Mouse (Mus musculus): Measurements from ENCODE around the gene Pih1d1.

The Pih1d1 gene

DNA sequence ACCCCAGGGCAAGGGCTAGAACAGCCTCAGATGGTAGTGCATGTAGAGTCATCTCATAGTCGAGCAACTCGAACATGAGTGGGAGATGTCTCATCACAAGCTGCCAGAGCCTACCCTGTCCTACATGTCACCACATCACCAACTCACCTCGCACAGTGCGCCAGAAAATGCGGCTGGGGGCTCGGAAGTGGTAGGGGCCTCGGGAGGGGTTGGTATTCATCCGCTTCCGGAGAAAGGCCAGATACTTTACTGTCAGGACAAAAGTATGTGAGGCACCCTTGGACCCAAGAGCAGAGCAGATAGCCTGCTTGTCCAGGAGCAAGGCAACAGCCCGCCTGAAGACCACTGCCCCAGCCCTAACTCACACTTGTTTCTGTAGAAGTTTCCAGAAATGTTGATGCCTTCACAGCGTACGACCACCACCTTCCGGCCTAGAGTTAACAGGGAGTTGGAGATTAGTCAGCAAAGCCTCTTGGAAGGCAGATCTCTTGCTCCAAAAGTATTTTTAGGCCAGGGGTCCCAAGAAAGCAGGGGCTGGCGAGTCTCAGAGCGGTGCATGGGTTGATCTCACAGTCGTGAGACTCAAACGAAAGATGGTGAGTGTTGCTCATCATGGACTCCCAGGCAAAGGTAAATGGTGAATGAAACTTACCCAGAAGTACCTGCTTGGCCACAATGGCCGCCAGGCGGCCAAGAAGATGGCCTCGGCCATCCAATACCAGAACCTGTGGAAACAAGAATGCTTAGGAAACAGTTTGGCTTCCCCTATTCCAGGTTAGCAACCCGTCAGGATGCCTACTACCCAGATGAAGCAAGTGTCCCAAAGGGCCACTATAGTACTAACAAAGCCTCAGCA is 27.0 kb upstream of the Pih1d1 start:
- no peak for DNase-seq (ENCODE audit: low spot score)

DNA sequence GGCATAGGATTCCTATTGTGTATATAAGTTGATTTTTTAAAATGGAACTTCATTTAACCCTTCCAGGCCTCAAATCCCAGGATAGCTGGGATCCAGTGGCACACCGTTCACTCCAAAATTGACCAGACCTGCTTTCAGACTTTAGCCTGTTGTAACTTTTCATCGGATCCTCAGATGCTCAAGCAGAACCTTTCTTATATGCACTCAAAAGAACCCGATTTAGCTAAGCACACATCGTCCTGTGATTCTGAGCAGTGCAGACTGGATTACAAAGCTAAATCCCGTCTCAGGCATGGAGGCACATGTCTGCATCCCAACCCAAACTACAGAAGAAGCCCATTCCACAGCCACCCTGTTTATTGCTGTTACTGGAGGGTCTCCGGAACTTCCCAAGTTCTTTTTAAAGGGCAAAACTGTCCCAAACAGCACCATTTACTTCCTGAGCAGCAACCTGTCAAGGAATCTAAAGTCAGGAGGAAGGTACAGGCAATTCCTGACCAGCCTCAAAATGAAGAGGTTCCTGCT is 26.3 kb upstream of the Pih1d1 start:
- DNase-seq (ENCODE audit: low spot score), result no peak

DNA sequence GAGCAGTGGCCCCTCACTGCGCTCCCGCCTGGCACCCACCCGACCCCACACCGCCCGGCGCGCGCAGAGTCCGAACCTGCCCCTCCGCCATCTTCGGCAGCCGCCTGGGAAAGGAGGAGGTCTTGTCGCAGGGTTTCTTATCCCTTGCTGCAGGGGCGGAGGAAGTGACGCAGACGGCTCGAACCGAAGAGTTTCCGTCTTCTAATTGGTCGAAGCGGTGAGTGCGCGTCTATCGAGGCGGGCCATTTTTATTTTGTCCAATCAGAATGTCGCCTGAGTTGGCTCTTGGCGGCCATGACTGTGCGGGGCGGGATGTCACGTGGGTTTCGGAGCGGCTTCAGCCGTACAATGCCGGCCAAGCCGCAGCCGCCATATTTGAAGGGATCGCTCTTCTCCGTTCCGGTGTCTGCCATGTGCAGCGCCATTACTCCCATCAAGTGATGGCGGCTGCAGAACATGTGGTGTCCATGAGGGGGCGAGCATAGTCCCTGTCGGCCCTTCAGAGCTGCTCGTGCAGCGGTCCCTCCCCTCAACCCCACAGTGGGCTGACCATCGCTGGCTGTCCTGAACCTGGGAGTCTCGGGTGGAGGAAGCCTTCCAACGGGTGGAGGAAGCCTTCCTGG is 25.4 kb upstream of the Pih1d1 start, which contains the start of gene Rpl13a:
Gene Rpl13a (minus strand): TSS at position 138 of the 623 bp plus-strand sequence.
- peak; percentile 88 for DNase-seq (ENCODE audit: low spot score)

DNA sequence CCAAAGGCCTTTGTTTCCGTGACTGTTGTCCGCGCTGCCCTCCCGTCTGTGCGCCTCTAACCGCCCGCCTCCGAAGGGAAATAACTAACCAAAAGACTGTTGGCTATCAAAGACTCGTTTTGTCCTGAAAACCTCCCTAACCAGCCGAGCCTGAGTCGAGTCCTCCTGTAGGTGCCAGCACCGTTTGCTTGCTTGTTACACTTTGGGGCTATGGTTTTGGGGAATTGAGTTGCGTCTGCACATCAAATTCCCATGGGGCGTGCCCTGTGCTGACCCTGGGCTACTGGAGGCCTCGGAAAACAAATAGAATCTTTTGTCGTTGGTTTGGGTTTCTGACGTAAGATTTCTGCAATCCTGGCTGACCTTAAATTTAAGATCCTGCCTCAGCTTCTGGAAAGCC is 24.8 kb upstream of the Pih1d1 start:
- DNase-seq (ENCODE audit: low spot score), result no peak

DNA sequence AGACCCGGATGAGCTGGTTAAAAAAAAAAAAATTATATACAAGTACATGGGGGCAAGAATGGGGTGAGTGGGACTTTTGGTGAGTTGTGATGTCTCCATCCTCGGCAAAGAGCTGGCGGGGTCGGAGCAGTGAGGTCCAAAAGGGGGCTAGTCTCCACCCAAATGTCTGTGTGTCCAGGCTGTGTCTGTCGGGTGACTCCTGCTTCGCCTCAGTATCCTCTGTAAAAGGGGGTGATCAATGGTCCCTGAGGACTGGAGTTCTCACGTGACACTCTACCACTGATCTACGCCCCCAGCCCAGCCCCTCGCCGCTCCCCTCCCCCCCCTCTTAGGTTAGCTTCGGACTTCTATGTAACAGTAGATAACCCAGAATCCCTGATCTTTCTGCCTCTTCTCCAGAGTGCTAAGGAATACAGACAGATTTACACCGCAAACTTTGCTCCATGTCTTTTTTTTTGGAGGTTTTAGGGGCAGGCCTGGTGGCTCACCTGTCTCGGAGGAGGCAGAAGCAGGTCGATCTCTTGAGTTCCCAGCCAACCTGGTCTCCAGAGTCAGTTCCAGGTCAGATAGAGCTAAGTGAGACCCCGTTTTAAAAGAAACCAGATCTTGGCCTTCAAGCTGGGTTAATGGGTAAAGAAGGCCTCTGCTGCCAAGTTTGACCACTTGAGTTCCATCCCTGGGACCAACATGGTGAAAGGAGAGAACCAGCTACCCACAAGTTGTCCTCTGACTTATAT is 24.2 kb upstream of the Pih1d1 start:
- no peak for DNase-seq (ENCODE audit: low spot score)

DNA sequence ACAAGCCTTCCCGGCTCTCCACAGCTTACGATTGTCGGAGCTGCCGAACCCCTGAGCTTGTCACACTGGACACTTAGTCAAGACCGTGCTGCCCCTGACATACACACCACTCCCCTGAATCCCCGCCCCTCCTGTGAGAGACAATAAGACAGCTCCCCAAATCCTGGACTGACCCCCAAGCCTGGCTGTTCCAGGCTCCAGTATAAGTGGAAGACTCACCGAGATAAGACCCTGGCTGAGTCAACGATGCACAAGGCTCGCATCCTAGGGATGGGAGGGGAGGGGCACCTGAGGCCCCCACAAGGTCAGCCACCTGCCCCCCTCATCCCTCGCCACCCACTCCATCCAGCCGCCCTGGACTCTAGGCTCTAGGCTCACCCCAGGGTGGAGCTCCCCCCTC is 22.3 kb upstream of the Pih1d1 start:
- DNase-seq (ENCODE audit: low spot score), result no peak

DNA sequence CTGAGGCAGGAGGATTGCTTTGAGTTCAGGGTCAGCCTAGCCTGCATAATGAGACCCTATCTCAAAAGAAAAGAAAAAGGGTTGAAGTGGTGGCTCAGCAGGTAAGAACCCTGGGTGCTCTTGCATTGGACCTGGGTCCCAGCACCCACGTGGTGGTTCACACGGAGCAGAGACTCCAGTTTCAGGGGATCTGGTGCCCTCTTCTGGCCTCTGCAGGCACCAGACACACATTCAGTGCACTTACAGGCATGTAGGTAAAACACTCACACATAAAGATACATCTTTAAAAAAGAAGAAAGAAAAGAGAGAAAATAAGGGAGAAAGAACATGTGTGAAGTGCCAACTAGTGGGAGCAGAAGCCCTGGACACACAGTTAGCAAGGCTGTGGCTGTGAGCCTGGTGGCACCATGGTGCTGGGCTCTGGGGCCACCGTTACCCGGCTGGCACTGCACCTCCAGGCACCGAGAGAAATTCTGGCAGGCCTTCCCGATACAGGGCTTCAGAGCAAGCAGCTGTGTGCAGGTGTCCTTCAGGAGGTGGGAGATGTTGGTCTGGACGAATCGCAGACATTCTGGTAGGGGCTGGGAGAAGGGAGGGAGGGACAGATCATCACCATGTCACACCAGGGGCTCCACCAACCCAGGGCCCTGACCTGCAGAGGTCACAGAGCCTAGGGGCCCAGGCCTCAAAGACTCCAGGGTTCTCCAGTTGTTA is 20.5 kb upstream of the Pih1d1 start:
- no peak for DNase-seq (ENCODE audit: low spot score)

DNA sequence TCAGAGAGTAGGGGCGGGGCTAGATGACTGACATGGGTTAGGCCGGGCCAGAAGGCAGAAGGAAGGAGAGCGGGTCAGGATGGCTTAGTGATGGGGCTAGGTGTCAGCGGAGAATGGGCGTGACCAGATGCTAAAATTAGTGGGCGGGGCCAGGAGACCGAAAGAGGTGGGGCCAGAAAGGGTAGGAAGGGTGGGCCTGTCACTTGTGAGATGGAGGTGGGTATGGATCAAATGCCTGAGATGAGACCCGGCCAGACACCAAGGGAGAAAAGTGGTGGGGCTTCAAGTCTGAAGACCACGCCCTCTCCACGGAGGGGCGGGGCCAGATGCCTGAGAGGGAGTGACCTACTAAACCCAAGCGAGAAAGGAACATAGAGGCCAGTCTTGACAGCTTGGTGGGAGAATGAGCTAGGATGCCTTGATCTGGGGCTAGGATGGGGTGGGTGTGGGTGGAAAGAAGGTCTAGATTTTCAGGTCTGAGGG is 19.5 kb upstream of the Pih1d1 start:
- DNase-seq (ENCODE audit: low spot score), result no peak

DNA sequence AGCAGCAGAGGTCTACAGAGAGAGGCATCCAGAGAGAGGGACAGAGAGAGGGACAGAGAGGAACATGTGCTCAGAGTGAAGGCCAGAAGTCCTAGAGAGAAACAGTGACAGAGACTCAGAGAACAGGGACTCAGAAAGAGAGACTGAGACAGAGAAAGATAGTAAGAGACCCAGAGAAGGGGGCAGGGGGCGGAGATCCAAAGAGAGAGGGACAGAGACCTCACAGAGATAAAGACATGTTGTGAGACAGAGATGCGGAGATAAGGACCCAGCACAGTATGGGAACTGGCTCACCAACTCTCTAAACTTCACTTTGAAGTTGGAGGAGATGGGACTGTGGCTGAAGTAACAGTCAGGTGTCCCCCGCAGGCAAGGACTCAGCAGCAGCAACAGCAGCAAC is 18.7 kb upstream of the Pih1d1 start:
- no peak for DNase-seq (ENCODE audit: low spot score)

DNA sequence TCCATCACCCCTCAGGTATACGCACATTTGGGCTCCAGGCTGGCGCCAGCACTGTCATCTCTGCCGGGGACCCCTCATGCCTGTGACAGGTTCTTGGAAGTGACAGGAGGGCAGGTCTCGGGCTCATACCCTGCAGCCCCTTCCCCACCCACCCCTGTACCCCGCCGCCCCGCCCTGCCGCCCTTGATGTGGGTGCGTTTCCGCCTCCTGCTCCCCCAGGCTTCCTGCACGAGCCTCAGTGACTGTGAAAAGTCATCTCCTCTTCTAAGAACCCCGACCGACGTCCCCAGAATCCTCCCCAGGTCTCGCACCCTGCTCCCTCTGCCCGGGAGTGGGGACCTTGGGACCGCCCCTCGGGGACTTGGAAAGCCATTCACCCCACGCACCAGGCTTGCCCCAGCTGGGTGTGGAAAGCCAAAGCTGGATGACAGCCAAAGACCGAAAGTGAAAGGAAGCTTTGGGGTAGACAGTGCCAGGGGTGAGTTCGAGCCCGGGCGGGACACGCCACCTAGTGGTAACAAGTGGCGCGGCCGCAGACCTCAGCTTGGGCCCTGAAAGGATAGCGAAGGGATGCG is 18.0 kb upstream of the Pih1d1 start, which contains the start of the genes Gm45713 and Flt3l:
Gene Gm45713 (minus strand): TSS at position 239 of the 575 bp plus-strand sequence.
Gene Flt3l (minus strand): TSS at position 440 of the 575 bp plus-strand sequence.
- peak; percentile 75 for DNase-seq (ENCODE audit: low spot score)

DNA sequence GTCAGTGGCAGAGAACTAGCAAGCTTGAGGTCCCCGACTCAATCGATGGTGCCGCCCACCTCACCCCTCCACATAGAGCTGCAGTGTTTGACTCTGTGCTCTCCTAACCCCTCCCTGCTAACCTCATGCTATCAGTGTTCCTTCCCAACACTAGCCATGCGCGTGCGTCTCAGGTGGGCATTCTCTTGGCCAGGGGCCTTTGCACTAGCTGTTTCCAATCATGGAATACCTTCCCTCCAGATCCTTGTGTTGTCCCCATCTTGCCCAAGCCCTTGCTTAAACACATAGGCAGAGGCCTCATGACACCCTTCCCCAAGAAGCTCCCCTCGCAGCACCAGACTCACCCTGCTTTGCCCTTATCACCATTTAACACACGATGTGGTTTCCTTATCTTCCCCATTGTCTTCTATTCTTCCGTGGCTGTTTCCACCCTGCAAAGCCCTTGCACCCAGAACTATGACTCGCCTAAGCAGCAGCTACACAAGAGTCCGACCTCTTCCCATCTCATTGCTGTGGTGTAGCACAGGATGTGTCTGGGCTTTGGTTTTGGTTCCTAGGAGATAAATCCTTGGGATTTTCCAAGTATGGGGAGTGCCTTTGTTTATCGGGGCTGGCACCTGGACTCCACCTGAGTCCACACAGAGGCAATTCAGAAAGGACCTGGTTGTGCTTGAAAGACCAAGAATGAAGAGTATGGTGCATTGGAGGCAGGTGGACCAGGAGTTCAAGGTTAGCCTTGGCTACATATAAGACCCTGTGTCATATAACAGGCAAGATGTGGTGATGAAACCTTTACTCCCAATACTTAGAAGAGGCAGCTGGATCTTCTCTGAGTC is 16.7 kb upstream of the Pih1d1 start:
- DNase-seq (ENCODE audit: low spot score), result no peak

DNA sequence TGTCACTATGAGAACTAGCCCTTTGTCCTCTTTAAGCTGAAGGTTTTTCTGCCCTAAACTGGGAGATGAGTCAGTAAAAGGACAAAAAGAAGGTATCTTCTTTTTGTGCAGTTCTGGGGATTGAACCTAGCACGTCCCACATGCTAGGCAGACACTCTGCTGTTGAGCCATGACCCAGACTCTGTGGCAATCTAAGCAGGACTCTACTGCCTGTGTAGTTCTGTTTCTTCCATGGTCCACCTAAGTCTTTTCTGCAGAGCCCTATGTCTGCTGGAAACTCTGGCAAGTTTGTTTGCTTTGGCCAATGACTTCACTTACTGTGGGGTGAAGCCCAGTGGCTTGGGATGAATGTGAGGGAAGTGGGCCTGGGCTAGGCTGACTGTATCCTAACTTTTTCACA is 15.7 kb upstream of the Pih1d1 start:
- no peak for DNase-seq (ENCODE audit: low spot score)

DNA sequence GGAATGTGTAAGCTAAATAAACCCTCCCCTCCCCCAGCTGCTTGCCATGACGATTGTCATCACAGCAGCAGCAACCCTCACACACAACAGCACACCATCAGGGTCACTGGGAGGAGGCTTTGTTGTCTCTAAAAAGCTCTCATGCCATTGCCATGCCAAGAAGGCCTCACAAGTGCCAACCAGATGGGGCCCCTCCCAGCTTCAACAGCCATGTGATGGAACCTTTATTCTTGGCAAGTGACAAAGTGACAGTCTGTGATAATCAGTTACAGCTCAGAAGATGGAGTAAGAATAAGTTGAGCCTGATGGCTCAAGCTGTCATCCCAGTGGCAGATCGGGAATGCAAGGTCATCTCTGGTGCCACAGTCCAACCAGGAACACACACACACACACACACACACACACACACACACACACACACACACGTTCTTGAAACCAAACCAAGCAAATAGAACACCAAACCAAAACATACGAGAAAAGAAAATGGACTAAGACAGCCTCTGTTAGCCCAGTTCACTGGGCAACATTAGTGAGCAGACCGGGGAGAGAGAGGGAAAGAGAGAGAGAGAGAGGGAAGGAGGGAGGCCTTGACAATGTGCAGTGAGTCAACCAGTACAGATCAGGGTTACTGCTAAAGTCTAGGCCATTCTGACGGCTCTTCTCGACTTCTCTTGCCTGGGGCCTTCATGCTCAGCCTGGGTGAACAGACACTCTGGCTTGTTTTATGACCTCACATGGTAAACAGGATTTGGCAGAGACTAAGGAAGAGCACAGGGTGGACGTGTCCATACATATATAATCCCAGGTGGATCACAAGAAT is 14.0 kb upstream of the Pih1d1 start:
- DNase-seq (ENCODE audit: low spot score), result no peak

DNA sequence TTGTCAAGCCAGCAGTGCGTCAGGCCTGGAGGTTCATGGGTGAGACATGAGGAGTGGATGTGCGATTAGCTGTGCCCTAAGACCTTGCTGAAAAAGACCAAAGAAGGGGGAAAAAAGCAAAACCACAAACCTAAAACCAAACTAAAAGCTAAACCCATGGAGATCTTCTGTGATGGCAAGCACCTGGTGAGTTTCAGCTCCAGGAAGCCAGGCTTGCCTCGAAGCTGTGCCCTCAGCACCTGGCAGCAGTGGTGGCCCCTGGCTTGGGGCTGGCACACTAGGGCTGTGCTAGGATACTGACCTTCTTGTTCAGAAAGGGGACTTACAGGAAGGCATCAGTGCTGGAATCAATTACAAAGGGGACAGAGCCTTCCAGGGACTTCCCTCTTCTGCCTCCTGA is 12.8 kb upstream of the Pih1d1 start:
- no peak for DNase-seq (ENCODE audit: low spot score)

DNA sequence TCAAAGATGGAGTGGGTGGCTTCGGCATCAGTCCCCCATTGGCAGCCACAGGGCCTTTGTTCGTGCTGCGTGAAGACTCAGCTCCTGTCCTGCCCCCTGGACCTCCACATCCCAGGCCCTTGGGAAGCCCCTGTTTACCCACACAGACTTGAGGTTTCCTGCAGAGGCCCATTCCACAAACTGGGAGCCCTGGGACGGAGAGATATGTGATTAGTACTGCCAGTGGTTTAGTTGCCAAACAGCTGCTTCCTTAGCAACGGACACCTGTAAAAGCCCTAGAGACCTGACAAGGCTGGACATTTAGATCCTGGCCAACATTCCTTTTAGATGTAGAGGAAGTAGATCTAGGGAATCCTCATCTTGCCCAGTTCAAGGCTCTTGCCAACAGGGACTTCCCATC is 12.2 kb upstream of the Pih1d1 start:
- DNase-seq (ENCODE audit: low spot score), result no peak

DNA sequence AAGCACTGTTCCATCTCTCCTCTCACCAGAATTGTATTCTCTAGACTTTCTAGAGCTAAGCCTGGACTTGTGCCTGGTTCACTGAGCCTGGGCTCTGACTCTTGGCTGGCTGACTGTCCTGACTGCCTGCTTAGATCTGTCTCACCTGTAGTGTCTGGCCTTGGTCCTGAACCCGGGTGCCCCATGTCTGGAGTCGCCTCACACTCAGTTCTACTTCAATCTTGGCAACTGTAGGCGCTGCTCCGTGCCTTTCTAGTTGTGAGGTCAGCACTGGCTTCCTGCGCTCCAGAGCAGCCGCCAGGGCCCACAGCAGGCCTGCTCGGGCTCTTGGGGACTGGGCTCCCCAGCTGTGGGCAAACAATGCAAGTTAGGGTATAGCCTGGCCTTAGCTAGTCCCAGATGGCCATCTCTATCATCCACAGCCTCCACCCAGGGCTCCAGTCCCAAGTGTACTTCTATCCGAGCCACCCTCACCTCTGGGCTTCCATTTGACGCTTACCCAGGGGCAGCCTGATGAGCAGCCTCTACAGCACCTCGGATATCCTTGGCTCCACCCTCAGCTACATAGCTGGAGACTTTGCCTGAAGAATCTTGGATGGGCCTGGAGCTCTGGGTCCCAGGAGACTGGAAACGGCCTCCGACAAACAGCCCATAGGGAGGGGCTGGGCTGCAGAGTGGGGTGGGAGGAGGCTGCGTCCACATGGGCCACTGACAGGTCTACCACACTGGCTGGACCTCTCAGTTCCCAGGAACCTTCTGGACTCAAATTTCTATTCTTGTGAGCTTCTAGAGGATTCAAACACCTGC is 9.5 kb upstream of the Pih1d1 start:
- DNase-seq (ENCODE audit: low spot score), result no peak

DNA sequence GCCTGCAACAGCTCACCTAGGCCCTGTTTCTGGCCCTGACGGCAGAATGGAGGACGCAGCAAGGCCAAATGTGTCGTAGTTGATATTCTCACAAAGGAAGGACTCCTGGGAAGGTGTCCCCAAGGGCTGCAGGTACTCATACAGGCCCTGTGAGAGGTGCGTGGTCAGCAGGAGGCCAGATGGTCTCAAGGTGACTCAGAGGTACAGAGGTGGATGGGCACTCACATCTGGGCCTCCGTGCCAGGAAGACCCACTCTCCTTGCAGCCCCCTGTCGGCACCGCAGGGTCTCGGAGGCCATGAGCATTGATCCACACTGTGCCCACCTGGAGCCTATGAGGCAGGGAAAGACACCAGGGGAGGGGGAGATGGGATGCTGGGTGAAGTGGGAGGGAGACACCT is 8.6 kb upstream of the Pih1d1 start:
- DNase-seq (ENCODE audit: low spot score), result no peak

DNA sequence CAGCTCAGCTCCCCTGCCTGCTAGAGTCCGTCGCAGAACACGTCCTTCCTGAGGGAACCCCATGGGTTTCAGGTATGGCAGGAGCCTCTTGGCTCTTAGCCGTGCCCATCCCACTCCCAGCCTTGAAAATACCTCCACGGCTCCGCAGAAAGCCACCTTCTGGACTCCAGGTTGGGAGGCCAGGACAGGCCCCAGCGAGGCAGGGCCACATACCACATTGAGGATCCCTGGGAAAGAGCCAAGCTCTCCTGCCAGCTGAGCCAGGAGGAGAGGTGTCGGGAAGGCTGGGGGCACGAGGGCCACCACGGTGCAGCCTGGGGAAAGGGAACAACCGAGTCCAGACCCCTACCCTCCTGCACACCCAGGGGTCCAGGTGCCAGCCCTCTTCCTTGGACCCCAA is 6.8 kb upstream of the Pih1d1 start:
- no peak for DNase-seq (ENCODE audit: low spot score)

DNA sequence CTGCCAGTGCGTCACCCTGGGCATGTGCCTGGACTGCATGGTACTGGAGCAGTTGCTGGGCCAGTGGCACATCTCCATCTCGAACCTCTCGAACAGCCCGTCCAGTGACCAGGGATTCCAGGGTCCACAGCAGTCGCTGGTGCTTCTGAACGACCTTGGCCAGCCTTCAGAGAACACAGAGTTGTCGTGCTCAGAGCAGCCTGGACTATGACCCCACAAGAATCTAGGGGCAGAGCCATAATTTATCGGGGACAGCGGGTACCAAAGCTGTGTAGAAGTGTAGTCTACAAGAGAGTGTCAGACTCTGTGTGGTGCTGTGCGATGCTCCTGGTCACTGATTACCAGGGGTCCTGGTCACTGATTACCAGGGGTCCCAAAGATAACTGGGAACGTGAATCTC is 6.2 kb upstream of the Pih1d1 start:
- DNase-seq (ENCODE audit: low spot score), result no peak

Data from urinary bladder, postnatal 10 days (tissue).